Mouse (Mus musculus) hindbrain, embryonic 11.5 days (tissue): ENCODE measurements around the gene Fmnl1. TPM values are rescaled to one million over a fixed set of nuclear protein-coding genes. Genes with fewer than 3 reads are reported as not detected.

Experiments used
- ATAC-seq: fragments of 200-750 bp; cut with Nextera tagmentation; 2 replicates; pipeline ENCODE4 v1.8.0; 2017; ENCODE audit warnings: mild to moderate bottlenecking, moderate TSS enrichment, moderate library complexity; ENCODE audit not compliant: low FRiP score
- DNase-seq: peaks from one replicate; pipeline ENCODE4 v3.0.0-alpha.2; 2015; ENCODE audit warnings: low spot score
- H3K27ac ChIP-seq: fragments of 300-500 bp; sonication (generic); 2 replicates; pipeline ENCODE4 v1.5.1; 2014; ENCODE audit warnings: mild to moderate bottlenecking, low read depth, low read length
- H3K27me3 ChIP-seq: fragments of 300-500 bp; sonication (generic); 2 replicates; pipeline ENCODE4 v1.6.1; 2014; ENCODE audit warnings: mild to moderate bottlenecking, low read length, moderate library complexity, mixed read lengths; ENCODE audit not compliant: control insufficient read depth, insufficient read depth
- H3K36me3 ChIP-seq: fragments of 300-500 bp; sonication (generic); 2 replicates; pipeline ENCODE4 v1.6.1; 2014; ENCODE audit warnings: mild to moderate bottlenecking, low read length, moderate library complexity, mixed read lengths; ENCODE audit not compliant: control insufficient read depth, insufficient read depth
- H3K4me1 ChIP-seq: fragments of 300-500 bp; sonication (generic); replicated peaks from 2 replicates; pipeline ENCODE4 v1.6.1; 2014; ENCODE audit warnings: low read length, mixed read lengths; ENCODE audit not compliant: control insufficient read depth, insufficient read depth
- H3K4me2 ChIP-seq: fragments of 300-500 bp; sonication (generic); replicated peaks from 2 replicates; pipeline ENCODE4 v1.6.1; 2014; ENCODE audit warnings: mild to moderate bottlenecking, low read depth, low read length
- H3K4me3 ChIP-seq: fragments of 300-500 bp; sonication (generic); 2 replicates; pipeline ENCODE4 v1.5.1; 2014; ENCODE audit warnings: low read depth, low read length
- H3K9ac ChIP-seq: fragments of 300-500 bp; sonication (generic); 2 replicates; pipeline ENCODE4 v1.6.1; 2014; ENCODE audit warnings: low read depth, low read length
- H3K9me3 ChIP-seq: fragments of 300-500 bp; sonication (generic); 2 replicates; pipeline ENCODE4 v1.6.1; 2016; ENCODE audit warnings: low read length; ENCODE audit not compliant: control insufficient read depth
- WGBS: fragments of 180-500 bp; shearing (Covaris S2); extraction: QIAGEN DNeasy Blood & Tissue Kit; methylation state at CpG from one replicate; pipeline ENCODE4 v1.1.7; 2014; 5-methylcytosine and 5-hydroxymethylcytosine counted together
- polyA plus RNA-seq: library from polyadenylated mRNA; unstranded; fragments of >200 nt; fragmentation: Nextera tagmentation; extraction: Ambion mirVana; gene quantifications from 2 replicates; pipeline ENCODE4 v1.2.1, GENCODE M21; 2014

The Fmnl1 gene
- polyA plus RNA-seq, result 0.91 and 1.1 TPM in 2 replicates

DNA sequence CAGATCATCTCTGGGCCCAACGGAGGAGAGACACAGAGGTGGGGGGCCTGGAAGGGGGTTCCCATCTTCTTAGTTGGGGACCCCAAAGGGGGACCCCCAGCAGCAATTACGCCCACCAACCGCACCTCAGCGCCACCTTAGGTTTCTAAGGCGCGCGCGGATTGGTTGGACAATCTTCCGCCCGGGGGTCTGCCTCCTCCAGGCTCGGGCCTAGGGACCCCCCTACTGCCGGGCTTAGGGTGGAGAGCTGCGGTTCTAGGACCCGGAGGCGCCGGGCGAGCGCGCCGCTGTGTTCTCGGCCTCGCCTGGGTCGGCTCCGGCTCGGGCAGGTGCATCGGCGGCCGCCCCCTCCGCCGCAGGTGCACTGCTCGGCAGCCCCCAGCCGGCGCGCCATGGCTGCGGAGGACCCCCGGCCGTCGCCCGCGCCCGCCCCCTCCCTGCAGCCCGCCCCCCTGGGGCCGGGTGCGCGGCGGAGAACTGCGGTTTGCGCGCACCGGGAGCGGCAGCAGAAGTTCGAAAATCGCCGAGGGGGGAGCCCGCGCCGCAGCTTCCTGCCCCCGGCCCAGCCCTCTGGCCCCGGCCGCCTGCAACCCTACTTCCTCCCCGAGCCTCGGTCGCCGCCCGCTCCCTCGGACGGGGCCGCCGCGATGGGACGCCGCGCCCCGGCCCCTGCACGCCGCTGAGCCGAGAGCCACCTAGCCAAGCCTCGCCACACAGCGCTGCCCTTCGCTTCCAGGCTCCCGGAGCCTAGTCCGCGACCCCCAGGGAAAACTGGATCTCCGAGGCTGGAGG is at the start of gene Fmnl1:
Gene Fmnl1 (plus strand): TSS at position 614 of the 792 bp plus-strand sequence.
- Histone ChIP-seq H3K9ac (peak within 1 kb of the TSS; percentile 59), H3K36me3 (no peaks in the 10 kb centered on the region), H3K9me3 (no peaks in the 10 kb centered on the region), H3K4me2 (peak within 1 kb of the TSS; percentile 99), H3K27me3 (peaks cover 41% of the 10 kb centered on the region), H3K4me1 (no peaks in the 10 kb centered on the region), H3K4me3 (peak within 1 kb of the TSS; percentile 66), H3K27ac (no peak within 1 kb of the TSS)
- peak; percentile 33; the same call in 1 of the 2 replicates for ATAC-seq
- 1% methylated on average over 55 of the region's 84 CpGs for WGBS
- DNase-seq, result peak; percentile 60

DNA sequence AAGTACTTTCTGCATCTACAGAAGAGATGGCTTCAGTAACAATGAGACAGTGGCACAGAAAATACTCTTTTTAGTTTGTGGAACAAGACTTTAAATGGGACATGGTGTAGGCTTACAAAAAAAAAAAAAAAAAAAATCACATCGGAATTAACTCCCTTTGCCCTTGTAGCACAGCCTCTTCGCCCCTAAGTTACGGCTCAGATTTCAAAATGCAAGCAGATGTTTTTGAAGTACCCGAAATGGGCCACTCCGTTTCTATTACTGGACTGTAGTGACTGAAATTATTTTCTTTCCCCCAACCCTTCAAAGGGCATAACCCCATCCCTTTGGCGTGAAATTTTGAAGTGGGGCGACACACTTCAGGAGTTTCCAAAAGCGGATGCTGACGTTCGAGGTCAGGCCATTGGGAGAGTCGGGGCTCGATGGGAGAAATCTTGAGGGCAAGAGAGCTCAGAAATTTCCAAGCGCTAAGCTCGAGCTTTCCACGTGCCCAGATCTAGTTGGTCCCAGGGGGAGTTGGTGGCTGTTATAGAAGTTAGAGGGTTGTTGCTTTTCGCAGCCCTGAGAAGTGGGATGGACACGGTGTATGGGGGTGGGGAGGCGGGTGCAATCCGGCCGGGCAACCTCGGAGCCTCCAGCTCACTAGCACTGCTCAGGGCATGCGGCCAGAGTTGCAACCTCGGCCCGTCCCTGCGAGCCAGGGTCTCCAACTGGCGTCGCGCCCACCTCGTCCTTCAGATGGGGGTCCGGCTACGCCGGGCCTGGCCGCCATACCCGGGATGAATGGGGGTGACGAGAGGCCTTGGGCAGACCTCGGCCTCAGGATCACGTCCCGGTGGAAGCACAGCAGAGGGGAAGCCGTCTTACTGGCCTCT is 39.0 kb upstream of the Fmnl1 start, which contains the start of gene Hexim2:
Gene Hexim2 (plus strand): TSS at position 729 of the 875 bp plus-strand sequence.
- Histone ChIP-seq H3K9me3 (no peaks in the 10 kb centered on the region), H3K9ac (peak within 1 kb of the TSS; percentile 100), H3K4me1 (no peaks in the 10 kb centered on the region; the same call in 1 of the 2 replicates), H3K27me3 (no peaks in the 10 kb centered on the region), H3K27ac (peak within 1 kb of the TSS; percentile 97), H3K4me3 (peak within 1 kb of the TSS; percentile 91), H3K36me3 (no peaks in the 10 kb centered on the region), H3K4me2 (peak within 1 kb of the TSS; percentile 75)
- under 1% methylated on average over 39 of the region's 39 CpGs for WGBS
- DNase-seq (peak; percentile 76), ATAC-seq (peak; percentile 73)

DNA sequence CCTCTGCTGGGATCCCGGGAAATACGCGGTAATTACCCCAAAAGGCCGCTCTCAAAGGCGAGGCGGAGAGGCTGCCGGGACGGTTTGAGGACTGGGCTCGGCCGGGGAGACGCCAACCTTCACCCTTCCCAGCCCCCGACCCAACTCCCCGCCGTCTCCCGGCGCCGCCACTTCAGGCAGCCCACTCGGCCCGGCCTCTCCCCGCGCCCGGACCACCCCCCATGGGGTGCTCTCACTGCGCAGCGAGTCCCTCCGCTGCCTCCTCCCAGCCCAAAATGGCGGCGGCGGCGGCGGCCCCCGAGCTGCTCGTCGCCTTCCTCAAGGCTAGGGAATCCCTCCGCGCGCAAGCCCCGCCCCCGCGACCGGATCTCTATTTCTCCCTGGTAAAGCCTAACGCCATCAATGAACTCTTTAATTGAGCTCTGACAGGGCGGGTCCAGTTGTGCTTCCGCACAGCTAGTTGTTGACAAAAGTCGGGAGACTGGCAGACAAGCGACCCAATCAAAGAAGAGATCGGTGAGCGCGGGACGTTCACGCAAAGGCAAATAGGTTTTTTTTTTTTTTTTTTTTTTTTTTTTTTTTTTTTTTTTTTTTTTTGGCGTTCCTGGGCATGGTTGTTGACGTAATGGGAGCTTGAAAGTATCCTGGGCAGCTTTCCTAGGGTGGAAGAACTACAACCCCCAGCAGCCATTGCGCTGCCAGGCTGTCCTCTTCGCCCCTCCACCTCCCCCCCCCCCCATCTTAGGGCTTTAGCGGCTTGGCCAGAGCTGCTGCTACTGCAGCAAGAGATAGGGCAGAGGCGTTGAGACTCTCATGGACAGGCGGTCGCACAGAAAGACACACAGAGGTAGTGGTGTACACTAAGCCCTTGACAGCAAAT is 38.1 kb upstream of the Fmnl1 start:
- Histone ChIP-seq H3K27ac (peak overlapping the region; percentile 97), H3K4me2 (peak overlapping the region; percentile 75), H3K4me1 (no peaks in the 10 kb centered on the region; the same call in 1 of the 2 replicates), H3K4me3 (peak overlapping the region; percentile 91), H3K9me3 (no peaks in the 10 kb centered on the region), H3K27me3 (no peaks in the 10 kb centered on the region), H3K36me3 (no peaks in the 10 kb centered on the region), H3K9ac (peak overlapping the region; percentile 100)
- ATAC-seq (peak; percentile 91), DNase-seq (peak; percentile 99)
- under 1% methylated on average over 50 of the region's 58 CpGs for WGBS

DNA sequence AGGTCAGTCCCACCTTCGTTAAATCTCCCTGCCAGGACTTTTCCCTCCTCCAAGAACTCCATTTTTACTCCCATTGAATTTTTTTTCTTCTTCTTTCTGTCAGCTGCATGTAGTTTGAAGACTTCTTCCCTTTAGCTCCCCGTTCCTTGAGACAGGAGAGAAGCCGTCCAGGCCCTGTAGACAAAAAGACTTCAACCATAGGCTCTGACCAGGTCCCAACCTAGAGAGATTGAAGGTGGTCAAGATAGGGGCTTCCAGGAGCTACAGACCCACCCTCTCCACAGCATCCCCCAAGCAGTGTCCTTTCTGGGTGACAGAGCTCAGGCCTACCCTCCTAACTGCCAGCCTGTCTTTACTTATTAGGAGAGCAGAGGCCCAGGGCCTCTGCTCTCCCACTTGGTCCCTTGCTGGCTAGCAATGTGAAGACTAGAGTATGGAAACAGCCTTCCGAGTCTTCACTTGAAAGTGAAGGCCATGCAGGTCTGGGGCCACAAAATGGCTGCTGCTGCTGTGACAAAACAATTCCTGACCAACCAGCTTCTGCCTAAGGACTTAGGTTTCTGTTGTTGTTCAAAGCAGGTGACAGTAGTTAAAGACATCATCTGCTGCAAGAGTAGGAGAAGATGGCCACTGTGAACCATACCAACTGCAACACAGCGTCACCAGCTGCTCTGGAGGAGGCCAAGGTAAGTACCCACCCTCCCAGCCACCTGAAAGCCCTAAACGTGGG is 37.3 kb upstream of the Fmnl1 start:
- H3K4me3 ChIP-seq, result peak overlapping the region; percentile 25
- 61% methylated on average over 6 of the region's 6 CpGs for WGBS
- H3K36me3 ChIP-seq, result no peaks in the 10 kb centered on the region
- no peaks in the 10 kb centered on the region for H3K27me3 ChIP-seq
- peak overlapping the region; percentile 40 for H3K4me2 ChIP-seq
- peak overlapping the region; percentile 42; the same call in 1 of the 2 replicates for H3K27ac ChIP-seq
- DNase-seq (no peak), ATAC-seq (peak; percentile 29; the same call in 1 of the 2 replicates)
- peak overlapping the region; percentile 58 for H3K9ac ChIP-seq
- H3K9me3 ChIP-seq, result no peaks in the 10 kb centered on the region
- no peaks in the 10 kb centered on the region; the same call in 1 of the 2 replicates for H3K4me1 ChIP-seq

DNA sequence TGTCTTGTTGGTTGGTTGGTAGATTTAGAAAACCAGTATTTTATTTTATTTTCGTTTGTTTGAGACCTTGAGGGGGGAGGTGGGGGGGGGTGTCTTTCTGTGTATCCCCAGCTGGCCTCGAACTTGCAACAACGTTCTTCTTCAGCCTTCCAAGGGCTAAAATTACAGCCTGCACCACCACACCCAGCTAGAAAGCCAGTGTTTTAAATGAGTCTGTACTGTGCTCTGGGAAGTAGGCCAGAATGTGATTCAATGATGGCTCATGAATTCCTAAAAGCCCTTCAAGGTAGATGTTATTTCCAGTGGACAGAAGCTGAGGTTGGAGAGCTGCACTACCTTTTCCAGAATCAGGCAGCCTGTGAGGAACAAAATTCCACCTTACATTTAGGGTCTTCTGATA is 36.7 kb upstream of the Fmnl1 start:
- H3K27ac ChIP-seq, result no peak overlapping the region

DNA sequence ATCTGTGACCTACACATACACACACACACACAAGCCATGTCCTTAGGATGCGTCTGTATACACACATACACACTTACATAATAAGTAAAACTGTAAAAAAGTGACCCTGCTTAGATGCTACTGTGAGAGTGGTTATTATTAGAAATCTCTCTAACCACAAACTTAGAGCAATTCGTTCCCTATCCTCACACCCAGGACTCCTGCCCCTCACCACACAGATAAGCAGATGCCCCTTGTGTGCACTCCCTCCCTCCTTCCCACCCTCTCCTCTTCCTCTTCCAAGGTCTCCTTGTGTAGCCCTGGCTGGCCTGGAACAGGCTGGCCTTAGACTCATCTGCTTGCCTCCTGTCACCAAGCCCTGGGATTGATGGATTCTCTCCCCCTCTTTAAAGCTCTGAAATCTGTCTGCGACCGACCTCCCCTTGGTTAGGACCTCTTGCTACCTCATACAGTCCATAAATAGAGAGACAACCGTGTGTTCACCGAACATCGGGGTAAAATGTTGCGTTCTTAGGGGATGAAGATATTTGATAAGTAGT is 34.8 kb upstream of the Fmnl1 start:
- Histone ChIP-seq H3K27me3 (no peaks in the 10 kb centered on the region), H3K4me3 (no peak overlapping the region), H3K9me3 (no peaks in the 10 kb centered on the region), H3K27ac (no peak overlapping the region), H3K9ac (no peak overlapping the region), H3K4me1 (no peaks in the 10 kb centered on the region; the same call in 1 of the 2 replicates), H3K36me3 (0 out of 2 replicates have a peak, but pooled peaks cover 2% of the 10 kb centered on the region), H3K4me2 (no peak overlapping the region)
- no peak for ATAC-seq
- WGBS, result 85% methylated on average over 8 of the region's 8 CpGs
- no peak for DNase-seq

More for the DNA sequence above, 36.7 kb upstream of the Fmnl1 start:
- Histone ChIP-seq H3K4me1 (no peaks in the 10 kb centered on the region; the same call in 1 of the 2 replicates), H3K9ac (no peak overlapping the region), H3K4me3 (no peak overlapping the region), H3K36me3 (0 out of 2 replicates have a peak, but pooled peaks cover 2% of the 10 kb centered on the region), H3K4me2 (no peak overlapping the region), H3K9me3 (no peaks in the 10 kb centered on the region), H3K27me3 (no peaks in the 10 kb centered on the region)
- WGBS, result 82% methylated on average over 3 of the region's 3 CpGs
- ATAC-seq, result no peak
- no peak for DNase-seq

DNA sequence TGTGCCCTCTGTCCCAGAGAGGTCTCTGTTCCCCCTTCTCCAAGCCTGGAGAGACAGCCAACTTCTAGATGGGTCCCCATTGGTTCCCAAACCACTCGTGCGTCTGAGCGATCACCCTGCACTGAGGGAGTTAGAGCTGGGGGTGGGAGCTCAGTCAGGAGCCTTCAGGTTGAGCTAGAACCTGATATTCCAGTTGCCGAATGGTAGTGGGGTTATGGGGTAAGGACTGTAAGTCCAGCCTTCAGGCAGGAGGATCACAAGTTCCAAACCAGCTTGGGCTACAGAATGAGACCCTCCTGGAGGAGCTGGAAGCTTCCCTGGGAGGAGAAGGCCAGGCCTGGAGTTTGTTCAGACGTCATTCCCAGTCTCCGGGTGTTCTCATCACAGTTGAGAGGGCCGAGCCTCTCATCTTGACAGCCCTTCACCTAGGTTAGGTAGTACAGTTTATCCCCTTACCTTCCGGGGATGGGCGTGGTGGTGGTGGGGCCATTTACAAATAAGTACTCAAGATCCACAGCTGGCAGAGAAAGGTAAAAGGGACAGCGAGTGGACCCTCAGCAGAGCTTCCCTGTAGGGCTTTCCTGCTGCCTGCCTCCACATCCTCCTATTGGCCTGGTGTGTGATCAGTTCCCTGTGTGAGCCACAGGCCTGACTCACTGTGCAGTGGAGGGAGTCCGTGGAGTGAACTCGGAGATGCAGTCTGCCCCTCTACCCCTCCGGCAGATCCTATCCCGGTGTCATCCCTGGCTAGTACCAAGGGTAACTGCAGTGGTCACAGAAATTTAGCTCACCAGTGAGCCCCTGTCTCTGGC is 30.8 kb upstream of the Fmnl1 start:
- Histone ChIP-seq H3K4me1 (no peaks in the 10 kb centered on the region; the same call in 1 of the 2 replicates), H3K36me3 (0 out of 2 replicates have a peak, but pooled peaks cover 2% of the 10 kb centered on the region), H3K4me3 (no peak overlapping the region), H3K27me3 (no peaks in the 10 kb centered on the region), H3K9me3 (no peaks in the 10 kb centered on the region), H3K9ac (no peak overlapping the region), H3K4me2 (no peak overlapping the region), H3K27ac (no peak overlapping the region)
- ATAC-seq (no peak), DNase-seq (no peak)
- 82% methylated on average over 14 of the region's 14 CpGs for WGBS
